Mouse (Mus musculus) midbrain, embryonic 16.5 days (tissue): Measurements from ENCODE around the gene Sp110. TPM values are rescaled to one million over a fixed set of nuclear protein-coding genes. Genes with fewer than 3 reads are reported as not detected.
"Not testable (repeated sequence)": the region's sequence is repeated elsewhere in the genome, so short reads cannot be mapped to it uniquely, and the experiment has no call there.

ENCODE experiments used
- ATAC-seq: fragments of 200-750 bp; cut with Nextera tagmentation; 2 replicates; pipeline ENCODE4 v1.8.0; 2017; ENCODE audit warnings: moderate TSS enrichment
- H3K27ac ChIP-seq: fragments of 300-500 bp; sonication (generic); 2 replicates; pipeline ENCODE4 v1.5.1; 2014; ENCODE audit warnings: mild to moderate bottlenecking, low read length, mixed read lengths
- H3K27me3 ChIP-seq: fragments of 300-500 bp; sonication (generic); 2 replicates; pipeline ENCODE4 v1.6.1; 2014; ENCODE audit warnings: low read depth, low read length, mixed read lengths; ENCODE audit not compliant: control insufficient read depth, insufficient read depth
- H3K36me3 ChIP-seq: fragments of 300-500 bp; sonication (generic); 2 replicates; pipeline ENCODE4 v1.6.1; 2014; ENCODE audit warnings: mild to moderate bottlenecking, low read length, moderate library complexity, mixed read lengths; ENCODE audit not compliant: control insufficient read depth, insufficient read depth
- H3K4me1 ChIP-seq: fragments of 300-500 bp; sonication (generic); 2 replicates; pipeline ENCODE4 v1.6.1; 2014; ENCODE audit warnings: mild to moderate bottlenecking, low read length, mixed read lengths; ENCODE audit not compliant: control insufficient read depth, insufficient read depth
- H3K4me2 ChIP-seq: fragments of 300-500 bp; sonication (generic); 2 replicates; pipeline ENCODE4 v1.6.1; 2014; ENCODE audit warnings: mild to moderate bottlenecking, low read length, mixed read lengths
- H3K4me3 ChIP-seq: fragments of 300-500 bp; sonication (generic); 2 replicates; pipeline ENCODE4 v1.5.1; 2014; ENCODE audit warnings: low read depth, mild to moderate bottlenecking, low read length, moderate library complexity, mixed read lengths
- H3K9ac ChIP-seq: fragments of 300-500 bp; sonication (generic); 2 replicates; pipeline ENCODE4 v1.6.1; 2014; ENCODE audit warnings: low read depth, low read length, mixed read lengths
- H3K9me3 ChIP-seq: fragments of 300-500 bp; sonication (generic); replicated peaks from 2 replicates; pipeline ENCODE4 v1.6.1; 2014; ENCODE audit warnings: mild to moderate bottlenecking, low read length, mixed read lengths; ENCODE audit not compliant: control insufficient read depth, poor library complexity, severe bottlenecking
- WGBS: fragments of 180-500 bp; shearing (Covaris S2); extraction: QIAGEN DNeasy Blood & Tissue Kit; methylation state at CpG from one replicate; pipeline ENCODE4 v1.1.7; 2014; 5-methylcytosine and 5-hydroxymethylcytosine counted together
- polyA plus RNA-seq: library from polyadenylated mRNA; unstranded; fragments of >200 nt; fragmentation: Nextera tagmentation; extraction: Ambion mirVana; gene quantifications from 2 replicates; pipeline ENCODE4 v1.2.1, GENCODE M21; 2015

Gene Sp110
- polyA plus RNA-seq, 1 experiment from 2014 or later, result 0.26 TPM

DNA sequence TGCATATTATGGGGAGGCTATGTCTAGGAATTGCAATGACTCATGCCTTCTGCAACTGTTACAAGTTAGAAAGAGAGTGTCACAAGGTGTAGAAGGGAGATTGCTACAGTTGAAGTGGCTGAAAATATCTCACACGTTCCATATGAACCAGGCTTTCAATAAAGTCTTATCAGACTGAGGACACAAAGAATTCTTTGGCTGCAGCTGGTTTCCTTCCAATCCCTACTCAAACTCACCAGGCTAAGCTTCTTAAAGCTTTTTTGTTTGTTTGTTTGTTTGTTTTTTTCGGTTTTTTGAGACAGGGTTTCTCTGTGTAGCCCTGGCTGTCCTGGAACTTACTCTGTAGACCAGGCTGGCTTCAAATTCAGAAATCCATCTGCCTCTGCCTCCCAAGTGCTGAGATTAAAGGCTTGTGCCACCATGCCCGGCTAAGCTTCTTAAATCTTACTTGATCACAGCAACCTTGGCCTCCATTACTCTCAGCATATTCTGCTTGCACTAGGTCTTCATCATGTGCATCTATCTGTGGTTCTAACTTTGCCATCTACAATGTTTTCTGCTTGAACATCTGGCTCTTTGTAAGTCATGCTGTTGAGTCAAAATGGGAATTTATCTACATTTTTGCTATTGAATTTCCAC is 20.1 kb downstream of the Sp110 start:
- H3K4me3 ChIP-seq, H3K9me3 ChIP-seq, H3K27ac ChIP-seq, H3K27me3 ChIP-seq, H3K9ac ChIP-seq, H3K4me2 ChIP-seq, ATAC-seq, H3K36me3 ChIP-seq, H3K4me1 ChIP-seq: not testable (repeated sequence)
- 65% methylated on average over 3 of the region's 3 CpGs for WGBS

DNA sequence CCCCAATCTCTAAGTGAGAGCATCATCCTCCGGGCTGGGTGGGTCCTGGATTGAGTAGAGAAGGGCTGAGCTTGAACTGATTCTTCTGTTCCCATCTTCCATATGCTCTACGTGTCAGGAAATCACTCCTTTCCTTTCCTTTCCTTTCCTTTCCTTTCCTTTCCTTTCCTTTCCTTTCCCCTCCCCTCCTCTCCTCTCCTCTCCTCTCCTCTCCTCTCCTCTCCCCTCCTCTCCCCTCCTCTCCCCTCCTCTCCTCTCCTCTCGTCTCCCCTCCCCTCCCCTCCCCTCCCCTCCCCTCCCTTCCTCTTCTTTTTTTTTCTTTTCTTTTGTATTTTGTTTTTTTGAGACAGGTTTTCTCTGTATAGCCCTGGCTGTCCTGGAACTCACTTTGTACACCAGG is 23.2 kb downstream of the Sp110 start, which contains the start of gene G530012D18Rik:
Gene G530012D18Rik, plus strand, starts transcription at position 301 of the 400 bp plus-strand sequence.
- not testable (repeated sequence) for H3K36me3 ChIP-seq, H3K4me3 ChIP-seq, ATAC-seq, H3K4me2 ChIP-seq, H3K4me1 ChIP-seq, H3K9me3 ChIP-seq, H3K9ac ChIP-seq, H3K27me3 ChIP-seq, H3K27ac ChIP-seq
- 76% methylated on average over 1 of the region's 3 CpGs for WGBS

- H3K4me1 ChIP-seq, ATAC-seq, H3K9me3 ChIP-seq, H3K4me3 ChIP-seq, H3K27me3 ChIP-seq, H3K4me2 ChIP-seq, H3K36me3 ChIP-seq, H3K9ac ChIP-seq, H3K27ac ChIP-seq: not testable (repeated sequence)
- 77% methylated on average over 4 of the region's 4 CpGs for WGBS
Observed at GRCm38 (mm10) chr1:85573554-85573953, 25.1 kb downstream of the Sp110 start.

GRCm38 (mm10) chr1:85555261-85555660 is 43.4 kb downstream of the Sp110 start:
- WGBS, result 80% methylated on average over 4 of the region's 4 CpGs
- H3K9ac ChIP-seq, H3K27ac ChIP-seq, H3K4me2 ChIP-seq, H3K27me3 ChIP-seq, H3K9me3 ChIP-seq, H3K4me3 ChIP-seq, ATAC-seq, H3K36me3 ChIP-seq, H3K4me1 ChIP-seq: not testable (repeated sequence)

GRCm38 (mm10) chr1:85546442-85546841 is 52.2 kb downstream of the Sp110 start:
- not testable (repeated sequence) for ATAC-seq, H3K9ac ChIP-seq, H3K4me3 ChIP-seq, H3K4me1 ChIP-seq, H3K9me3 ChIP-seq, H3K27ac ChIP-seq, H3K36me3 ChIP-seq, H3K27me3 ChIP-seq, H3K4me2 ChIP-seq

DNA sequence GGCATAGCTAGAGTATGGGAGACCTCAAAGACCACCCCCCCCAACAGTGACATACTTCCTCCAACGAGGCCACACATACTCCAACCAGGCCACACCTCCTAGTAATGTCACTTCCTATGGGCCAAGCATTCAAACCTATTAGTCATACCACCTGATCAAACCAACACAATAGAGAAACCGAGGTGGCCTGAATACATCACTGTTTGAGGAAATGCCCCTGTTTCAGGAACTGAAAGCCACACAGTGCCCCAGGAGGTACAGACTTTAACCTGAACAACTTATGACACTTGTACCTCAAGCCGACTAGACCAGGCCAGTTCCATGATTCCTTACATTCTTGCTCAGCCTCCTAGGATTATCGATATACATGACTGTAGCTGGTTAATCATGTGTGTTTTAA is 54.8 kb downstream of the Sp110 start:
- H3K27me3 ChIP-seq, H3K9me3 ChIP-seq, H3K9ac ChIP-seq, ATAC-seq, H3K4me1 ChIP-seq, H3K4me3 ChIP-seq, H3K4me2 ChIP-seq, H3K27ac ChIP-seq, H3K36me3 ChIP-seq: not testable (repeated sequence)
- WGBS, result 85% methylated on average over 3 of the region's 4 CpGs

GRCm38 (mm10) chr1:85528451-85529110 is 70.0 kb downstream of the Sp110 start:
- H3K9me3 ChIP-seq, H3K36me3 ChIP-seq, H3K4me1 ChIP-seq, H3K9ac ChIP-seq, H3K27me3 ChIP-seq, H3K4me2 ChIP-seq, H3K27ac ChIP-seq, H3K4me3 ChIP-seq, ATAC-seq: not testable (repeated sequence)
- WGBS, result 76% methylated on average over 12 of the region's 15 CpGs

Other genes with a start within 250 kb of the Sp110 start
- not detected in 2 replicates for gene G530012D18Rik, start 23.1 kb downstream of the Sp110 start, polyA plus RNA-seq
- gene Sp140, start 1.6 kb upstream of the Sp110 start, polyA plus RNA-seq, result 0.40 and 0.76 TPM in 2 replicates
- gene Sp100, start 51.2 kb upstream of the Sp110 start, polyA plus RNA-seq, result 0.33 TPM in 1 of 2 replicates, not detected in the other
- 0.19 and 0.27 TPM in 2 replicates for gene A630001G21Rik, start 179.8 kb upstream of the Sp110 start, polyA plus RNA-seq
- 49.4 and 51.1 TPM in 2 replicates for gene Cab39, start 194.6 kb upstream of the Sp110 start, polyA plus RNA-seq